Mouse (Mus musculus) lung, embryonic 14.5 days (tissue): Measurements from ENCODE around the gene Cmtm2b. TPM values are rescaled to one million over a fixed set of nuclear protein-coding genes. Genes with fewer than 3 reads are reported as not detected.
"Not testable (repeated sequence)": the region's sequence is repeated elsewhere in the genome, so short reads cannot be mapped to it uniquely, and the experiment has no call there.

ENCODE experiments used
- ATAC-seq: fragments of 200-750 bp; cut with Nextera tagmentation; 2 replicates; pipeline ENCODE4 v1.8.0; 2017; ENCODE audit warnings: mild to moderate bottlenecking, moderate TSS enrichment, moderate library complexity; ENCODE audit not compliant: insufficient read depth
- DNase-seq: peaks from one replicate; pipeline ENCODE4 v3.0.0-alpha.2; 2015
- H3K27ac ChIP-seq: fragments of 300-500 bp; sonication (generic); 2 replicates; pipeline ENCODE4 v1.5.1; 2014; ENCODE audit warnings: low read depth, mild to moderate bottlenecking, moderate library complexity
- H3K27me3 ChIP-seq: fragments of 300-500 bp; sonication (generic); 2 replicates; pipeline ENCODE4 v1.6.1; 2014; ENCODE audit warnings: low read length, control low read depth; ENCODE audit not compliant: insufficient read depth
- H3K36me3 ChIP-seq: fragments of 300-500 bp; sonication (generic); 2 replicates; pipeline ENCODE4 v1.6.1; 2014; ENCODE audit warnings: control low read depth; ENCODE audit not compliant: insufficient read depth
- H3K4me1 ChIP-seq: fragments of 300-500 bp; sonication (generic); 2 replicates; pipeline ENCODE4 v1.6.1; 2014; ENCODE audit warnings: antibody characterized with exemption, control low read depth; ENCODE audit not compliant: insufficient read depth
- H3K4me2 ChIP-seq: fragments of 300-500 bp; sonication (generic); 2 replicates; pipeline ENCODE4 v1.6.1; 2014; ENCODE audit warnings: mild to moderate bottlenecking
- H3K4me3 ChIP-seq: fragments of 300-500 bp; sonication (generic); 2 replicates; pipeline ENCODE4 v1.5.1; 2014; ENCODE audit warnings: low read depth, low read length
- H3K9ac ChIP-seq: fragments of 300-500 bp; sonication (generic); 2 replicates; pipeline ENCODE4 v1.6.1; 2014
- H3K9me3 ChIP-seq: fragments of 300-500 bp; sonication (generic); 2 replicates; pipeline ENCODE4 v1.6.1; 2016; ENCODE audit warnings: low read depth, low read length, control low read depth
- CTCF ChIP-seq: IDR thresholded peaks from 2 replicates; pipeline ENCODE4 v1.5.1; 2016; ENCODE audit warnings: antibody characterized with exemption, low read depth
- WGBS: fragments of 180-500 bp; shearing (Covaris S2); extraction: QIAGEN DNeasy Blood & Tissue Kit; methylation state at CpG from one replicate; pipeline ENCODE4 v1.1.7; 2014; 5-methylcytosine and 5-hydroxymethylcytosine counted together
- polyA plus RNA-seq: library from polyadenylated mRNA; unstranded; fragments of >200 nt; fragmentation: Nextera tagmentation; extraction: Ambion mirVana; gene quantifications from 2 replicates; pipeline ENCODE4 v1.2.1, GENCODE M21; 2014

Gene Cmtm2b
- polyA plus RNA-seq, 1 experiment from 2014 or later = not detected

- Histone ChIP-seq H3K27me3 (no peaks in the 10 kb centered on the region), H3K27ac (no peak overlapping the region), H3K9me3 (no peaks in the 10 kb centered on the region), H3K4me1 (no peaks in the 10 kb centered on the region), H3K4me2 (no peak overlapping the region), H3K9ac (no peak overlapping the region), H3K4me3 (no peak overlapping the region), H3K36me3 (no peaks in the 10 kb centered on the region)
- peak; percentile 20 for DNase-seq
- WGBS = 61% methylated on average over 4 of the region's 4 CpGs
- no peak for ATAC-seq
- 0 out of 2 replicates have a peak, but pooled peaks have one; percentile 30 for TF ChIP-seq CTCF
These were observed 8.7 kb upstream of the Cmtm2b start for GRCm38 (mm10) chr8:104313311-104313710.

- not testable (repeated sequence) for H3K9me3 ChIP-seq, H3K9ac ChIP-seq, H3K36me3 ChIP-seq, H3K27me3 ChIP-seq, H3K27ac ChIP-seq, DNase-seq, H3K4me3 ChIP-seq, H3K4me1 ChIP-seq, H3K4me2 ChIP-seq, ATAC-seq
- 82% methylated on average over 8 of the region's 11 CpGs for WGBS
These were observed 763 bp upstream of the Cmtm2b start, which contains the start of gene Gm11020 for GRCm38 (mm10) chr8:104321267-104321666. Gene Gm11020 (plus strand): TSS chr8:104321567.

DNA sequence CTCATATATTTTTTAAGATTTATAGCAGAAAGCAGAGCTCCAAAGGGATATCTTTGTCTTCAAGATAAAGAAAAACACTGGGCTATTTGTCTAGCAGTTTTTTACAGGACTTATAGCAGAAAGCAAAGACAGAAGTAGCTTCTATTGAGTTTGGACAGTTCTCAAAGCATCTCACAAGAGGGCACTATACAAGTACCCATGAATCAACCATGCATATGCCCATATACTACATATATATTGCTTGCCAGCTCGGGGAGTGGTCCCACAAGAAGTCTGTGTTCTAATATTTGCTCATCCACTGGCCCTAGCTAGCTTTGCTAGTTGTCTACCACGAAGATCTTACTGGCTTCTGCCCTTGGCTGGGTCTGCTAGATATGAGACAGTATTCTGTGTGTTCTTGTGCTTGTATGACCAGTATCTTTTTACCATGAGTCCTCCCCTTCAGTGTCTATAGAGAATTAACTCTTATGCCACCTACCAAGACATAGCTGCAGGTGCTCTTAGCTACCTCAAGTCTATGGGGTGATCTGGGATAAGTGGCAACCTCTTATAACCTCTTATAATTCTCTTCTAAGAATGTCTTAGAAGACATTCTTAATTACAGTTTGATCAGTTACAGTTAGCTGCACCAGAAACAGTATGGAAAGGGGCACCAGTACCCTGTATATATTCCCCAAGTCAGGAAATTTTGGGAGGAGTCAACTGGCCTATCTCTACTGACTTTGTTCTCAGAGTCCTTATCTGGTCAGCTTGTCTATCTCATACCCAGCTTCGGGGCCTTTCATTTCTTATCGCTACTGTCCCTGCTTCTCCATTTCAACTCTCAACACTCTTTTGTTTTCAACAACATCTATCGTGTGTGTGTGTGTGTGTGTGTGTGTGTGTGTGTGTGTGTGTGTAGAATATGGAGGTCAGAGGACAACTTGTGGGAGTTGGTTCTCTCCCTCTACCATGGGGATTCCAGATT lies 10.9 kb downstream of the Cmtm2b start:
- H3K9ac ChIP-seq = no peak overlapping the region
- ATAC-seq = no peak
- H3K27me3 ChIP-seq = no peaks in the 10 kb centered on the region
- H3K4me3 ChIP-seq = no peak overlapping the region
- no peak overlapping the region for H3K4me2 ChIP-seq
- no peak overlapping the region for H3K27ac ChIP-seq
- no peak for DNase-seq
- 63% methylated on average over 5 of the region's 5 CpGs for WGBS
- H3K4me1 ChIP-seq = no peaks in the 10 kb centered on the region
- no peaks in the 10 kb centered on the region for H3K9me3 ChIP-seq
- TF ChIP-seq CTCF = no peak
- H3K36me3 ChIP-seq = no peaks in the 10 kb centered on the region

DNA sequence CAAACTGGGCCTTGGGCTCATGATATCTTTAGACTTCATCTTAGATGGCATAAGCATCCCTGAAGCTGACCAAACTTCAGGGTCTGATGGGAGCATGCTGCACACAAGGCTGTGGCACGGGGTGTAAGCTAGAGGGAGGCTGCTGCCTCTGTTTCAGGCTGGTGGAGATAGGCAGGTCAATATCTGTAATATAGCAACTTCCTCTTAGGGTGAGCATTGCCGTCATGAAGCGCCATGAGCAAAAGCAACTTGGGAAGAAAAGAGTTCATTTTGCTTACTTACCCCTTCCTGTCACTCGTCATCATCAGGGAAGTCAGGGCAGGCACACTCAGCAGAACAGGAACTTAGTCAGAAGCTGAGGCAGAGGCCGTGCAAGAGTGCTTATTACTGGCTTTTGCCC lies 11.8 kb downstream of the Cmtm2b start:
- no peak for TF ChIP-seq CTCF
- no peak for DNase-seq
- Histone ChIP-seq H3K4me1 (no peaks in the 10 kb centered on the region), H3K4me3 (no peak overlapping the region), H3K36me3 (no peaks in the 10 kb centered on the region), H3K27me3 (no peaks in the 10 kb centered on the region), H3K4me2 (no peak overlapping the region), H3K9ac (no peak overlapping the region), H3K9me3 (no peaks in the 10 kb centered on the region), H3K27ac (no peak overlapping the region)
- 50% methylated on average over 5 of the region's 5 CpGs for WGBS
- no peak for ATAC-seq

DNA sequence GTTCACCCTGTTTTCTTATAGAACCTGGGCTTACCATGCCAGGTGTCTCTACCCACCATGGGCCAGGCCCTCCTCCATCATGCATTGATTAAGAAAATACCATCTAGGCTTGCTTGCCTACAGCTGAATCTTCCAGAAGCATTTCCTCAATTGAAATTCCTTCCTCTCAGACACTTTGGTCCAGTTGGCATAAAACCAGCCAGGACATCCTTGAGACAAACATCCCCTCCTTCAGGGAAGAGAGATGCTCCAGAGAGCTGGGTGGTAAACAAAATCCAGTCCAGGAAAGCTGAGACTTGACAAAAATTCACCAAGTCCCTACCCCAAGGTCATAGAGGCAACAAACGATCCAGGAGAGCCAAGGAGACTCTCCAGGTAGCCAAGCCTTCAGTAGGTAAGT lies 12.2 kb downstream of the Cmtm2b start:
- Histone ChIP-seq H3K4me3 (no peak overlapping the region), H3K9ac (no peak overlapping the region), H3K9me3 (no peaks in the 10 kb centered on the region), H3K36me3 (no peaks in the 10 kb centered on the region), H3K27ac (no peak overlapping the region), H3K27me3 (no peaks in the 10 kb centered on the region), H3K4me1 (no peaks in the 10 kb centered on the region), H3K4me2 (no peak overlapping the region)
- no peak for DNase-seq
- no peak for TF ChIP-seq CTCF
- no peak for ATAC-seq
- 69% methylated on average over 1 of the region's 1 CpGs for WGBS

GRCm38 (mm10) chr8:104336806-104337205 lies 14.8 kb downstream of the Cmtm2b start:
- Histone ChIP-seq H3K27me3 (no peaks in the 10 kb centered on the region), H3K4me2 (no peak overlapping the region), H3K27ac (no peak overlapping the region), H3K9ac (no peak overlapping the region), H3K4me1 (no peaks in the 10 kb centered on the region), H3K9me3 (no peaks in the 10 kb centered on the region), H3K4me3 (no peak overlapping the region), H3K36me3 (no peaks in the 10 kb centered on the region)
- 76% methylated on average over 1 of the region's 1 CpGs for WGBS
- DNase-seq = no peak
- no peak for ATAC-seq
- no peak for TF ChIP-seq CTCF

DNA sequence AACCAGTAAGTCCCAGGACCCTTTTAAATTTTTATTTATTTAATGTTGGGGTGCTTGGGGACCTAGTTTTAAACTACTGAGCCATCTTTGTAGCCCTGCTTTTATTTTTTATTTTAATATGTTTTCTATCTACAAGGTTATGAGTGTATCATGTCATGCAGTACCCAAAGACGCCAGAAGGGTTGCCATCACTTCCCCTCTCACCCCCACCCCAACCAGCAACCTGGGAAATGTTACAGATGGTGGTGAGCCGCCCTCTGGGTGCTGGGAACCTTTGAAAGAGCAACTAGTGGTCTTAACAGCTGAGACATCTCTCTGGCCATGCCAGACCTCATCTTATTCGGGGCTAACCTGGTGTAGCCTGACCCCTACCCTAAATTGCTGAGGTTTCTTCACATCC lies 15.9 kb downstream of the Cmtm2b start:
- Histone ChIP-seq H3K36me3 (no peaks in the 10 kb centered on the region), H3K4me2 (no peak overlapping the region), H3K9me3 (no peaks in the 10 kb centered on the region), H3K27me3 (no peaks in the 10 kb centered on the region), H3K4me1 (no peaks in the 10 kb centered on the region), H3K27ac (no peak overlapping the region), H3K4me3 (no peak overlapping the region), H3K9ac (no peak overlapping the region)
- peak; percentile 19; the same call in 1 of the 2 replicates for TF ChIP-seq CTCF
- ATAC-seq = no peak
- DNase-seq = no peak
- WGBS = 44% methylated on average over 3 of the region's 3 CpGs
